Mouse (Mus musculus): Measurements from ENCODE around the gene Nvl. TPM values are rescaled to one million over a fixed set of nuclear protein-coding genes. Genes with fewer than 3 reads are reported as not detected.

The Nvl gene
- polyA plus RNA-seq, 1 experiment from 2014 or later = 13.4 TPM

DNA sequence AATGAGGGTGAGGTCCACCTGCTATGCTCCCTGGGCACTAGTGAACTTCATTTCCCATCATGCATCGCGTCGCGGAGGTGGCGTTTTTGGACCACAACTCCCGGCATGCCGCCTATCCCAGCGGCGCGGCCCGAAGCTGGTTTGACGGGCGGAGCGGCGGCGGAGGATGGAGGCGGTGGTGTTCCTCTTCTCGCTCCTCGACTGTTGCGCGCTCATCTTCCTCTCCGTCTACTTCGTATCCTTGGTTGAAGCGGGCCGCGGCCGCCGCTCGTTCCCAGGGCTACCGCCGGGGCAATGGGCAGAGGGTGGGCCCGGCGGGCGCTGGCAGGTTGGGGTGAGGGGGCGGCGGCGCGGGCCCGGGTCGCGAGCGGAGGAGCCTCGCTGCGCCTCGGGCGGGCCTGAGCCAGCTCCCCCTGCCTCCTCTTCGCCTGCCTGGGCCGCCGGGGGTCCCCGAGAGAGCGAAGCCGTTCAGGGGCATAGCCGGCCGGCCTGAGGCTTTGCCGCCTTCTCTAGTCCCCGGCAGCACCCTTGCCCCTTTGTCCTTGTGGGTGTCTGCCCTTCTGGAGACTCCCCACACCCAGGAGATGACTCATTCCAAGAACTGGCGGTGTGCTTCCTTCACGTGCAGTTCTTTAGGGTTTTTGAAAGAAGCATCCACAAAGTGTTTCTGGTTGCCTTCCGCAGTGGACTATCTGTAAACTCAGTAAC lies 7.0 kb upstream of the Nvl start:
- Histone ChIP-seq H3K9me3 (ENCODE audit: low read length) (no peaks in the 10 kb centered on the region), H3K36me3 (ENCODE audit: insufficient read depth, low read length) (no peaks in the 10 kb centered on the region), H3K4me3 (ENCODE audit: low read depth, low read length) (peak overlapping the region; percentile 85), H3K4me2 (replicated peaks; ENCODE audit: low read depth, low read length) (peak overlapping the region; percentile 88), H3K9ac (replicated peaks; ENCODE audit: low read depth) (peak overlapping the region; percentile 77), H3K27ac (ENCODE audit: low read length) (peak overlapping the region; percentile 68; the same call in 1 of the 2 replicates), H3K27me3 (replicated peaks; ENCODE audit: insufficient read depth, low read length) (no peaks in the 10 kb centered on the region), H3K4me1 (ENCODE audit: insufficient read depth, low read depth, low read length) (peaks cover 6% of the 10 kb centered on the region; the same call in 1 of the 2 replicates)
- ATAC-seq (peak; percentile 93), DNase-seq (ENCODE audit: low spot score) (peak; percentile 94)
- WGBS = under 1% methylated on average over 38 of the region's 59 CpGs
- no peak for TF ChIP-seq CTCF (IDR thresholded peaks at IDR 0.05)
- TF ChIP-seq EP300 (IDR thresholded peaks at IDR 0.05) = no peak

- Histone ChIP-seq H3K27me3 (replicated peaks; ENCODE audit: insufficient read depth, low read length) (no peaks in the 10 kb centered on the region), H3K4me2 (replicated peaks; ENCODE audit: low read depth, low read length) (no peak overlapping the region), H3K4me3 (ENCODE audit: low read depth, low read length) (no peak overlapping the region), H3K9me3 (ENCODE audit: low read length) (no peaks in the 10 kb centered on the region), H3K9ac (replicated peaks; ENCODE audit: low read depth) (no peak overlapping the region), H3K36me3 (ENCODE audit: insufficient read depth, low read length) (no peaks in the 10 kb centered on the region), H3K27ac (ENCODE audit: low read length) (no peak overlapping the region), H3K4me1 (ENCODE audit: insufficient read depth, low read depth, low read length) (peaks cover 7% of the 10 kb centered on the region; the same call in 1 of the 2 replicates)
- 64% methylated on average over 3 of the region's 3 CpGs for WGBS
- ATAC-seq (0 out of 2 replicates have a peak, but pooled peaks have one; percentile 6), DNase-seq (ENCODE audit: low spot score) (no peak)
- TF ChIP-seq CTCF (IDR thresholded peaks at IDR 0.05) = no peak
- TF ChIP-seq EP300 (IDR thresholded peaks at IDR 0.05) = no peak
Observed at GRCm38 (mm10) chr1:181150431-181150826, 6.4 kb upstream of the Nvl start.

GRCm38 (mm10) chr1:181149373-181150017 lies 5.5 kb upstream of the Nvl start:
- Histone ChIP-seq H3K36me3 (ENCODE audit: insufficient read depth, low read length) (no peaks in the 10 kb centered on the region), H3K27ac (ENCODE audit: low read length) (no peak overlapping the region), H3K4me1 (ENCODE audit: insufficient read depth, low read depth, low read length) (peaks cover 12% of the 10 kb centered on the region; the same call in 1 of the 2 replicates), H3K4me2 (replicated peaks; ENCODE audit: low read depth, low read length) (no peak overlapping the region), H3K9ac (replicated peaks; ENCODE audit: low read depth) (no peak overlapping the region), H3K4me3 (ENCODE audit: low read depth, low read length) (no peak overlapping the region), H3K27me3 (replicated peaks; ENCODE audit: insufficient read depth, low read length) (no peaks in the 10 kb centered on the region), H3K9me3 (ENCODE audit: low read length) (no peaks in the 10 kb centered on the region)
- DNase-seq (ENCODE audit: low spot score) = no peak
- 75% methylated on average over 3 of the region's 3 CpGs for WGBS
- TF ChIP-seq EP300 (IDR thresholded peaks at IDR 0.05) (no peak), CTCF (IDR thresholded peaks at IDR 0.05) (peak; percentile 31)
- no peak for ATAC-seq

- H3K36me3 ChIP-seq (ENCODE audit: insufficient read depth, low read length) = no peaks in the 10 kb centered on the region
- no peak overlapping the region for H3K4me2 ChIP-seq (replicated peaks; ENCODE audit: low read depth, low read length)
- ATAC-seq = no peak
- DNase-seq (ENCODE audit: low spot score) = peak; percentile 30
- H3K4me1 ChIP-seq (ENCODE audit: insufficient read depth, low read depth, low read length) = peaks cover 12% of the 10 kb centered on the region; the same call in 1 of the 2 replicates
- H3K9ac ChIP-seq (replicated peaks; ENCODE audit: low read depth) = no peak overlapping the region
- no peaks in the 10 kb centered on the region for H3K9me3 ChIP-seq (ENCODE audit: low read length)
- no peak for TF ChIP-seq EP300 (IDR thresholded peaks at IDR 0.05)
- no peak for TF ChIP-seq CTCF (IDR thresholded peaks at IDR 0.05)
- WGBS = 54% methylated on average over 5 of the region's 5 CpGs
- H3K27me3 ChIP-seq (replicated peaks; ENCODE audit: insufficient read depth, low read length) = no peaks in the 10 kb centered on the region
- no peak overlapping the region for H3K4me3 ChIP-seq (ENCODE audit: low read depth, low read length)
- H3K27ac ChIP-seq (ENCODE audit: low read length) = no peak overlapping the region
Observed at GRCm38 (mm10) chr1:181148540-181148939, 4.5 kb upstream of the Nvl start.

- Histone ChIP-seq H3K9me3 (ENCODE audit: low read length) (no peaks in the 10 kb centered on the region), H3K27ac (ENCODE audit: low read length) (no peak overlapping the region), H3K4me2 (replicated peaks; ENCODE audit: low read depth, low read length) (no peak overlapping the region), H3K9ac (replicated peaks; ENCODE audit: low read depth) (no peak overlapping the region), H3K4me3 (ENCODE audit: low read depth, low read length) (no peak overlapping the region), H3K27me3 (replicated peaks; ENCODE audit: insufficient read depth, low read length) (no peaks in the 10 kb centered on the region), H3K4me1 (ENCODE audit: insufficient read depth, low read depth, low read length) (peaks cover 12% of the 10 kb centered on the region; the same call in 1 of the 2 replicates), H3K36me3 (ENCODE audit: insufficient read depth, low read length) (no peaks in the 10 kb centered on the region)
- no peak for ATAC-seq
- DNase-seq (ENCODE audit: low spot score) = no peak
- TF ChIP-seq EP300 (IDR thresholded peaks at IDR 0.05) = no peak
- 63% methylated on average over 2 of the region's 2 CpGs for WGBS
Observed at GRCm38 (mm10) chr1:181146187-181146586, 2.2 kb upstream of the Nvl start.

- WGBS = 4% methylated on average over 12 of the region's 12 CpGs
- DNase-seq (ENCODE audit: low spot score) (no peak), ATAC-seq (no peak)
- no peaks in the 10 kb centered on the region for H3K27me3 ChIP-seq (replicated peaks; ENCODE audit: insufficient read depth, low read length)
- H3K4me2 ChIP-seq (replicated peaks; ENCODE audit: low read depth, low read length) = peak overlapping the region; percentile 65
- H3K9me3 ChIP-seq (ENCODE audit: low read length) = no peaks in the 10 kb centered on the region
- peaks cover 12% of the 10 kb centered on the region; the same call in 1 of the 2 replicates for H3K4me1 ChIP-seq (ENCODE audit: insufficient read depth, low read depth, low read length)
- H3K9ac ChIP-seq (replicated peaks; ENCODE audit: low read depth) = peak overlapping the region; percentile 39
- peak overlapping the region; percentile 89 for H3K27ac ChIP-seq (ENCODE audit: low read length)
- TF ChIP-seq CTCF (IDR thresholded peaks at IDR 0.05) (no peak), EP300 (IDR thresholded peaks at IDR 0.05) (no peak)
- H3K4me3 ChIP-seq (ENCODE audit: low read depth, low read length) = peak overlapping the region; percentile 81
- H3K36me3 ChIP-seq (ENCODE audit: insufficient read depth, low read length) = no peaks in the 10 kb centered on the region
Observed at GRCm38 (mm10) chr1:181144966-181145365, 962 bp upstream of the Nvl start.

Measured in lung, postnatal 0 days (tissue).